Mouse (Mus musculus) intestine, embryonic 15.5 days (tissue): ENCODE results near the gene Rubcnl. TPM values are rescaled to one million over a fixed set of nuclear protein-coding genes. Genes with fewer than 3 reads are reported as not detected.

Experiments
- ATAC-seq: fragments of 200-750 bp; cut with Nextera tagmentation; 2 replicates; pipeline ENCODE4 v1.8.0; 2017; ENCODE audit warnings: moderate TSS enrichment, moderate library complexity
- H3K27ac ChIP-seq: fragments of 300-500 bp; sonication (generic); 2 replicates; pipeline ENCODE4 v1.5.1; 2015; ENCODE audit warnings: mild to moderate bottlenecking, inconsistent platforms
- H3K27me3 ChIP-seq: fragments of 300-500 bp; sonication (generic); replicated peaks from 2 replicates; pipeline ENCODE4 v1.6.1; 2015; ENCODE audit warnings: inconsistent platforms
- H3K36me3 ChIP-seq: fragments of 300-500 bp; sonication (generic); 2 replicates; pipeline ENCODE4 v1.6.1; 2015; ENCODE audit warnings: inconsistent platforms
- H3K4me1 ChIP-seq: fragments of 300-500 bp; sonication (generic); replicated peaks from 2 replicates; pipeline ENCODE4 v1.6.1; 2015; ENCODE audit warnings: inconsistent platforms
- H3K4me2 ChIP-seq: fragments of 300-500 bp; sonication (generic); replicated peaks from 2 replicates; pipeline ENCODE4 v1.6.1; 2015; ENCODE audit warnings: mild to moderate bottlenecking, inconsistent platforms
- H3K4me3 ChIP-seq: fragments of 300-500 bp; sonication (generic); replicated peaks from 2 replicates; pipeline ENCODE4 v1.5.1; 2015; ENCODE audit warnings: inconsistent platforms
- H3K9ac ChIP-seq: fragments of 300-500 bp; sonication (generic); 2 replicates; pipeline ENCODE4 v1.6.1; 2015; ENCODE audit warnings: inconsistent platforms
- H3K9me3 ChIP-seq: fragments of 300-500 bp; sonication (generic); 2 replicates; pipeline ENCODE4 v1.6.1; 2016; ENCODE audit warnings: inconsistent platforms
- WGBS: fragments of 180-500 bp; shearing (Covaris S2); methylation state at CpG from one replicate; pipeline ENCODE4 v1.1.7; 2015; 5-methylcytosine and 5-hydroxymethylcytosine counted together
- polyA plus RNA-seq: library from polyadenylated mRNA; unstranded; fragments of >200 nt; fragmentation: Nextera tagmentation; extraction: Ambion mirVana; gene quantifications from 2 replicates; pipeline ENCODE4 v1.2.1, GENCODE M21; 2015

Gene Rubcnl
- polyA plus RNA-seq = 0.43 and 0.55 TPM in 2 replicates

GRCm38 (mm10) chr14:75015856-75016714, at the start of gene Rubcnl:
Gene Rubcnl (plus strand): TSS chr14:75016027.
- ATAC-seq = peak; percentile 74
- Histone ChIP-seq H3K27me3 (no peaks in the 10 kb centered on the region), H3K9me3 (no peaks in the 10 kb centered on the region), H3K36me3 (no peaks in the 10 kb centered on the region), H3K27ac (no peak within 1 kb of the TSS), H3K9ac (peak within 1 kb of the TSS; percentile 53), H3K4me1 (0 out of 2 replicates have a peak, but pooled peaks cover 4% of the 10 kb centered on the region), H3K4me2 (peak within 1 kb of the TSS; percentile 98), H3K4me3 (peak within 1 kb of the TSS; percentile 48)
- under 1% methylated on average over 49 of the region's 49 CpGs for WGBS

- H3K4me2 ChIP-seq = no peak overlapping the region
- H3K27ac ChIP-seq = no peak overlapping the region
- peak; percentile 58; the same call in 1 of the 2 replicates for ATAC-seq
- no peak overlapping the region for H3K9ac ChIP-seq
- H3K9me3 ChIP-seq = no peaks in the 10 kb centered on the region
- no peaks in the 10 kb centered on the region for H3K27me3 ChIP-seq
- 30% methylated on average over 3 of the region's 3 CpGs for WGBS
- no peaks in the 10 kb centered on the region; the same call in 1 of the 2 replicates for H3K4me1 ChIP-seq
- H3K4me3 ChIP-seq = no peak overlapping the region
- no peaks in the 10 kb centered on the region for H3K36me3 ChIP-seq
Observed at GRCm38 (mm10) chr14:74972216-74972615, 43.6 kb upstream of the Rubcnl start.

GRCm38 (mm10) chr14:74972687-74973086, 43.1 kb upstream of the Rubcnl start:
- WGBS = 63% methylated on average over 5 of the region's 5 CpGs
- ATAC-seq = peak; percentile 81

GRCm38 (mm10) chr14:74974136-74974651, 41.6 kb upstream of the Rubcnl start:
- WGBS = 72% methylated on average over 10 of the region's 10 CpGs
- ATAC-seq = no peak
- Histone ChIP-seq H3K9ac (no peak overlapping the region), H3K4me2 (no peak overlapping the region), H3K36me3 (no peaks in the 10 kb centered on the region), H3K27me3 (no peaks in the 10 kb centered on the region), H3K4me3 (no peak overlapping the region), H3K4me1 (no peaks in the 10 kb centered on the region; the same call in 1 of the 2 replicates), H3K9me3 (no peaks in the 10 kb centered on the region), H3K27ac (no peak overlapping the region)

More at GRCm38 (mm10) chr14:74972687-74973086, 43.1 kb upstream of the Rubcnl start:
- Histone ChIP-seq H3K27me3 (no peaks in the 10 kb centered on the region), H3K4me1 (no peaks in the 10 kb centered on the region; the same call in 1 of the 2 replicates), H3K4me2 (no peak overlapping the region), H3K27ac (no peak overlapping the region), H3K36me3 (no peaks in the 10 kb centered on the region), H3K9ac (no peak overlapping the region), H3K4me3 (no peak overlapping the region), H3K9me3 (no peaks in the 10 kb centered on the region)

- 81% methylated on average over 6 of the region's 6 CpGs for WGBS
- H3K4me2 ChIP-seq = no peak overlapping the region
- H3K9me3 ChIP-seq = no peaks in the 10 kb centered on the region
- no peak overlapping the region for H3K27ac ChIP-seq
- ATAC-seq = no peak
- H3K27me3 ChIP-seq = no peaks in the 10 kb centered on the region
- H3K4me1 ChIP-seq = no peaks in the 10 kb centered on the region; the same call in 1 of the 2 replicates
- H3K9ac ChIP-seq = no peak overlapping the region
- no peaks in the 10 kb centered on the region for H3K36me3 ChIP-seq
- H3K4me3 ChIP-seq = no peak overlapping the region
Observed at GRCm38 (mm10) chr14:74976972-74977371, 38.9 kb upstream of the Rubcnl start.

GRCm38 (mm10) chr14:74981016-74981415, 34.8 kb upstream of the Rubcnl start:
- Histone ChIP-seq H3K27ac (no peak overlapping the region), H3K27me3 (no peaks in the 10 kb centered on the region), H3K9me3 (no peaks in the 10 kb centered on the region), H3K9ac (no peak overlapping the region), H3K36me3 (no peaks in the 10 kb centered on the region), H3K4me2 (no peak overlapping the region), H3K4me3 (no peak overlapping the region), H3K4me1 (no peaks in the 10 kb centered on the region)
- WGBS = 48% methylated on average over 3 of the region's 3 CpGs
- no peak for ATAC-seq

- Histone ChIP-seq H3K36me3 (no peaks in the 10 kb centered on the region), H3K27ac (no peak overlapping the region), H3K4me2 (no peak overlapping the region), H3K4me1 (no peaks in the 10 kb centered on the region), H3K4me3 (no peak overlapping the region), H3K27me3 (no peaks in the 10 kb centered on the region), H3K9me3 (no peaks in the 10 kb centered on the region), H3K9ac (no peak overlapping the region)
- ATAC-seq = no peak
- WGBS = 77% methylated on average over 5 of the region's 5 CpGs
Observed at GRCm38 (mm10) chr14:74983079-74983478, 32.7 kb upstream of the Rubcnl start.

- no peaks in the 10 kb centered on the region for H3K4me1 ChIP-seq
- WGBS = 79% methylated on average over 7 of the region's 7 CpGs
- no peaks in the 10 kb centered on the region for H3K9me3 ChIP-seq
- no peaks in the 10 kb centered on the region for H3K36me3 ChIP-seq
- ATAC-seq = peak; percentile 51; the same call in 1 of the 2 replicates
- H3K27ac ChIP-seq = no peak overlapping the region
- no peak overlapping the region for H3K9ac ChIP-seq
- H3K4me3 ChIP-seq = no peak overlapping the region
- H3K4me2 ChIP-seq = no peak overlapping the region
- no peaks in the 10 kb centered on the region for H3K27me3 ChIP-seq
Observed at GRCm38 (mm10) chr14:74984817-74985391, 30.9 kb upstream of the Rubcnl start.

- Histone ChIP-seq H3K4me3 (no peak overlapping the region), H3K27me3 (no peaks in the 10 kb centered on the region), H3K4me2 (no peak overlapping the region), H3K4me1 (no peaks in the 10 kb centered on the region), H3K9ac (no peak overlapping the region), H3K27ac (no peak overlapping the region), H3K36me3 (no peaks in the 10 kb centered on the region), H3K9me3 (no peaks in the 10 kb centered on the region)
- 60% methylated on average over 4 of the region's 4 CpGs for WGBS
- no peak for ATAC-seq
Observed at GRCm38 (mm10) chr14:74985658-74986057, 30.2 kb upstream of the Rubcnl start.

GRCm38 (mm10) chr14:74986527-74986926, 29.3 kb upstream of the Rubcnl start:
- no peak overlapping the region for H3K4me2 ChIP-seq
- WGBS = 55% methylated on average over 3 of the region's 3 CpGs
- no peak overlapping the region for H3K27ac ChIP-seq
- no peak overlapping the region for H3K9ac ChIP-seq
- no peaks in the 10 kb centered on the region for H3K9me3 ChIP-seq
- no peak overlapping the region for H3K4me3 ChIP-seq
- no peaks in the 10 kb centered on the region for H3K4me1 ChIP-seq
- no peak for ATAC-seq
- no peaks in the 10 kb centered on the region for H3K36me3 ChIP-seq
- H3K27me3 ChIP-seq = no peaks in the 10 kb centered on the region

- H3K36me3 ChIP-seq = no peaks in the 10 kb centered on the region
- H3K9ac ChIP-seq = no peak overlapping the region
- no peak overlapping the region for H3K4me2 ChIP-seq
- H3K27ac ChIP-seq = no peak overlapping the region
- H3K4me1 ChIP-seq = no peaks in the 10 kb centered on the region
- no peaks in the 10 kb centered on the region for H3K27me3 ChIP-seq
- no peaks in the 10 kb centered on the region for H3K9me3 ChIP-seq
- no peak overlapping the region for H3K4me3 ChIP-seq
- ATAC-seq = no peak
- 59% methylated on average over 4 of the region's 4 CpGs for WGBS
Observed at GRCm38 (mm10) chr14:74989322-74989721, 26.5 kb upstream of the Rubcnl start.

GRCm38 (mm10) chr14:74989909-74990308, 25.9 kb upstream of the Rubcnl start:
- ATAC-seq = no peak
- Histone ChIP-seq H3K4me1 (no peaks in the 10 kb centered on the region), H3K36me3 (no peaks in the 10 kb centered on the region), H3K4me3 (no peak overlapping the region), H3K9ac (no peak overlapping the region), H3K27me3 (no peaks in the 10 kb centered on the region), H3K27ac (no peak overlapping the region), H3K9me3 (no peaks in the 10 kb centered on the region), H3K4me2 (no peak overlapping the region)
- 89% methylated on average over 4 of the region's 4 CpGs for WGBS
